Mouse (Mus musculus): Measurements from ENCODE around the gene Furin.

DNA sequence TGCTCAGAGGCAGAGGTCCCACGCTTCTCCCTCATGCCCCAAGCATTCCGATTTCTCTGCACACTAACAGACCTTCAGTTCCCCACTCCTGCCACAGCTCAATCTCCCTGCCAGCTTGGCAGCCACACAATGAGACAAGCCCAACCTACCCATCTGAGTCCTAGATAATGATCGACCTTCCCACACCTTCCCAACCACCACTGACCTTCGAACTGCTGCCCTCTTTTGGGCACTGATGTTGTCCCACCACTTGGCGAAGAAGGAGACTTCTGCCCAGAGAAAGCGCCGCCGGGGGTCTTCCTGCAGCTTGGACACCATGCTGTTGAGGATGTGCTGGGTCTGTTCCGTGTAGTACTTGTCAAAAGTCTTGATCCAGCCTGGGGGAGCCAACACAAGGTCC, 37.2 kb downstream of the Furin start:
- TF ChIP-seq POLR2A (IDR thresholded peaks at IDR 0.05; ENCODE audit: low read depth, low read length) = no peak
- TF ChIP-seq CTCF (IDR thresholded peaks at IDR 0.05; ENCODE audit: extremely low read depth, insufficient read length, insufficient replicate concordance, low read depth, low read length) = no peak

Data from small intestine, adult 2 months (tissue).